Mouse (Mus musculus): ENCODE measurements around the gene Pth. TPM values are rescaled to one million over a fixed set of nuclear protein-coding genes. Genes with fewer than 3 reads are reported as not detected.
A peak's percentile ranks its signal among the peaks of the same experiment; 100 is the strongest.

The Pth gene
- polyA plus RNA-seq, 1 experiment from 2014 or later: not detected

DNA sequence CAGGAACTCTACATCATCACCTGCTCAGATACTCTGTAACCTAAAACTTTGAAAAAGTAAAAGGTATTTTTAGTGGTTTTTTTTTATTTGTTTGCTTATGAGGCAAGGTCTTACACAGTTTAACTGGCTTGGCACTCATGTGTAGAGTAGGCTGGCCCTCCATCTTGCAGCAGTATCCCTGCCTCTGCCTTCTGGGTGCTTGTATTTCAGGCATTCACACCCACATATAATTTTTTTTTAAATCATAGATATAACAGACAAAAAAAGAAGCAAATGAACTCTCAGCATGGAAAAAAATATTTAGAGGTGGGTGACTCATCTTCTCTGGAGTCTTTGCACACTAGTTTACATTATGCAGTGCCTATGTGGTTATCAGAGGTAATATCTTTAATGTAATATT is 9.7 kb upstream of the Pth start:
- no peaks in the 10 kb centered on the region for H3K27me3 ChIP-seq (ENCODE audit: control insufficient read depth, insufficient read depth, low read length)
- no peak overlapping the region for H3K4me3 ChIP-seq (replicated peaks; ENCODE audit: low read length)
- H3K4me2 ChIP-seq (replicated peaks): no peak overlapping the region
- ATAC-seq (ENCODE audit: low FRiP score) (no peak), DNase-seq (ENCODE audit: low spot score) (no peak)
- no peaks in the 10 kb centered on the region for H3K4me1 ChIP-seq (replicated peaks; ENCODE audit: control insufficient read depth, insufficient read depth, low read length)
- no peaks in the 10 kb centered on the region for H3K9me3 ChIP-seq (ENCODE audit: control insufficient read depth, low read length)
- no peak overlapping the region for H3K9ac ChIP-seq
- H3K27ac ChIP-seq: no peak overlapping the region
- H3K36me3 ChIP-seq (replicated peaks; ENCODE audit: control insufficient read depth, insufficient read depth): no peaks in the 10 kb centered on the region

DNA sequence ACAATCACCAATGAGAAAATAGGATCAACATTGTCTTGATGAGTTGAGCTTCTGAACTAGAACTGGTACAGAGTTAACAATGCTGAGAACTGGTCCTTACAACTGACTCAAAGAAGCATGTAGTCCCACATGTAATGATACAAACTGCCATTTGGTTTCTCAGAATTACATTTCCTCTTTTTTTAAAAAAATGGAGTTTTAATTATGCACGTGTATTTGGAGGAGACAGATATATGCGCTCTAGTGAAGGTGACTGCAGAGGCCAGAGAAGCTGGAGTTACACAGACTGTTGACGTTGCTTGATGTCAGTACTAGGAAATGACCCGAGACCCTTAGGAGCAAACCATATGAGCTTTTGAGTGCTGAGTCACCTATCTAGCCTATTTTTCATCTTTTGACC is 8.3 kb upstream of the Pth start:
- H3K27me3 ChIP-seq (ENCODE audit: control insufficient read depth, insufficient read depth, low read length): no peaks in the 10 kb centered on the region
- 90% methylated on average over 4 of the region's 4 CpGs for WGBS
- ATAC-seq (ENCODE audit: low FRiP score) (no peak), DNase-seq (ENCODE audit: low spot score) (no peak)
- no peaks in the 10 kb centered on the region for H3K4me1 ChIP-seq (replicated peaks; ENCODE audit: control insufficient read depth, insufficient read depth, low read length)
- no peaks in the 10 kb centered on the region for H3K36me3 ChIP-seq (replicated peaks; ENCODE audit: control insufficient read depth, insufficient read depth)
- no peaks in the 10 kb centered on the region for H3K9me3 ChIP-seq (ENCODE audit: control insufficient read depth, low read length)
- H3K9ac ChIP-seq: no peak overlapping the region
- no peak overlapping the region for H3K4me2 ChIP-seq (replicated peaks)
- H3K4me3 ChIP-seq (replicated peaks; ENCODE audit: low read length): no peak overlapping the region
- no peak overlapping the region for H3K27ac ChIP-seq

DNA sequence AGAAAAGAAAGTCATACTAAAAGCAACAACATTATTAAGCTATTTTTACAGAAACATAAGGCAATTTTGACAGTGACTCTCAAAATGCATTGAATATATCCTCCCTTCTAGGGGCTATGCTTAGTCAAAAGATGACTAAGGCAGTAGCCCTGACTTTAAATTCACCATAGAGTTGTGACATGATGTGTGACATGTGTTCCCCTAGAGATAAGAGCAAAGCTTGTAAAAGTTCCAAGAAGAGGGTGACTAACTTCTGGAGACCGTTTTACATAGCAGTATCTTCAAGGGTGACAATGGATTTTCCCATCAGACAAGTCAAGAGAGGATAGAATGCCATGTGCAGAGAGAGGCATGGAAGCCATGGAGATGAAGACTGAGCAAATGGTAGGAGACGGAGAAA is 3.2 kb upstream of the Pth start:
- ATAC-seq (ENCODE audit: low FRiP score): no peak
- Histone ChIP-seq H3K4me1 (replicated peaks; ENCODE audit: control insufficient read depth, insufficient read depth, low read length) (no peaks in the 10 kb centered on the region), H3K4me2 (replicated peaks) (no peak overlapping the region), H3K9ac (no peak overlapping the region), H3K9me3 (ENCODE audit: control insufficient read depth, low read length) (no peaks in the 10 kb centered on the region), H3K27ac (no peak overlapping the region), H3K4me3 (replicated peaks; ENCODE audit: low read length) (no peak overlapping the region), H3K36me3 (replicated peaks; ENCODE audit: control insufficient read depth, insufficient read depth) (no peaks in the 10 kb centered on the region), H3K27me3 (ENCODE audit: control insufficient read depth, insufficient read depth, low read length) (no peaks in the 10 kb centered on the region)
- DNase-seq (ENCODE audit: low spot score): no peak
- WGBS: 89% methylated on average over 2 of the region's 2 CpGs

DNA sequence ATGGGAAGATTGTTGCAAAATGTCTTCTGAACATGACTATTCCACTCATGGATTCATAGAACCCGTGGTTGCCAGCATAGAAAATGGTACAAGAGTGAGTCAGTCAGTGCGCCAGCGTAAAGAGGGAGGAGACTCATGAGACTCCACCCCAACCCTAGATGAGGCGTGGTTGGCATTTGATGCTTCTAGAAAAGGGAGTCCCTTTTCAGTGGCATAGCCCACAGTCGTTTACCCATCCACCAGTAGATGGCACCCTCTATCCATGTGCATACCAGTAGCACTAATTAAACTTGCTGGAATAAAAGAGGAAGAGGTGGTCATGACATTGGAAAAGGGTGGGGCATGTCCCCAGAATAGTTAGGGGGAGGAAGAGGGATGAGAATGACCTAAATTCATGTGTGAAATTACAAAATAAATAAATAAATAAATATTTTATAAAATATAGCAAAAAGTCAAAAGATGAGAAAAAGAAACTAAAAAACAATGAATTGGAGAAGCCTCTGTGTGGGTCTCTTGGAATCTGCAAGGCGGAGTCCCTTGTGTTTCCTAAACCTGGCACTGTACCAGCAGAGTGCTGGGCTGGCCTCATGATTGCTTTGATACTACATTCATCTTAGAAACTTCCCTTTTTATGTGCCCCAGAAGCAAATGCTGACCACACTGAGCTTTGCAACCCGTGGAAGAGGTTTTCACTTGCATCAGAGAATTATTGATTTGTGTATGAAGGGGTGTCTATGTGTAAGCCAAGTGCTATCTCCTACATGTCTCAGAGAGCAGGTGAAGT is 10.3 kb downstream of the Pth start:
- Histone ChIP-seq H3K4me3 (replicated peaks; ENCODE audit: low read length) (no peak overlapping the region), H3K4me1 (replicated peaks; ENCODE audit: control insufficient read depth, insufficient read depth, low read length) (no peaks in the 10 kb centered on the region), H3K9me3 (ENCODE audit: control insufficient read depth, low read length) (no peaks in the 10 kb centered on the region), H3K27ac (no peak overlapping the region), H3K9ac (no peak overlapping the region), H3K36me3 (replicated peaks; ENCODE audit: control insufficient read depth, insufficient read depth) (no peaks in the 10 kb centered on the region), H3K27me3 (ENCODE audit: control insufficient read depth, insufficient read depth, low read length) (no peaks in the 10 kb centered on the region), H3K4me2 (replicated peaks) (no peak overlapping the region)
- peak; percentile 78; the same call in 1 of the 2 replicates for ATAC-seq (ENCODE audit: low FRiP score)
- 35% methylated on average over 7 of the region's 7 CpGs for WGBS
- peak; percentile 83 for DNase-seq (ENCODE audit: low spot score)

DNA sequence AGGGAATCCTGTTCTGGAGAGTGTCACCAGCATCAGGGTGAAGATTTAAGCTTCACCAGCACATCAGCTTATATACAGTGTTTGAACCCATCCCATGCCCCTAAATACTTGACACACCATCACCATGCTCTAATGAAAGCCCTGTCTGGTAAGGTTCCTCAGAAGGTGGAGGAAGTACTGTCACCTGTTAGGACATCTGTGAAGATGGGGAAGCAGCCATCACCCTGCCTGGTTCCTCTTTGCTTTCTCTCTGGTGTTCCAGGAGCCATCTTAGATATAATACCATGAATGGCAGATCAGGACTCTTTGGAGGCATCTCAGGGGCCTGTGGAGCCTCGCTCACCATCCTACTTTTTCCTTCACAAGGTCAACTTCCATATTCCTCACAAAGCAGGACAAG is 15.7 kb downstream of the Pth start:
- Histone ChIP-seq H3K27ac (no peak overlapping the region), H3K4me2 (replicated peaks) (no peak overlapping the region), H3K36me3 (replicated peaks; ENCODE audit: control insufficient read depth, insufficient read depth) (no peaks in the 10 kb centered on the region), H3K9ac (no peak overlapping the region), H3K27me3 (ENCODE audit: control insufficient read depth, insufficient read depth, low read length) (no peaks in the 10 kb centered on the region), H3K9me3 (ENCODE audit: control insufficient read depth, low read length) (no peaks in the 10 kb centered on the region), H3K4me3 (replicated peaks; ENCODE audit: low read length) (no peak overlapping the region), H3K4me1 (replicated peaks; ENCODE audit: control insufficient read depth, insufficient read depth, low read length) (peaks cover 15% of the 10 kb centered on the region)
- WGBS: 75% methylated on average over 1 of the region's 1 CpGs
- ATAC-seq (ENCODE audit: low FRiP score): no peak
- DNase-seq (ENCODE audit: low spot score): no peak

DNA sequence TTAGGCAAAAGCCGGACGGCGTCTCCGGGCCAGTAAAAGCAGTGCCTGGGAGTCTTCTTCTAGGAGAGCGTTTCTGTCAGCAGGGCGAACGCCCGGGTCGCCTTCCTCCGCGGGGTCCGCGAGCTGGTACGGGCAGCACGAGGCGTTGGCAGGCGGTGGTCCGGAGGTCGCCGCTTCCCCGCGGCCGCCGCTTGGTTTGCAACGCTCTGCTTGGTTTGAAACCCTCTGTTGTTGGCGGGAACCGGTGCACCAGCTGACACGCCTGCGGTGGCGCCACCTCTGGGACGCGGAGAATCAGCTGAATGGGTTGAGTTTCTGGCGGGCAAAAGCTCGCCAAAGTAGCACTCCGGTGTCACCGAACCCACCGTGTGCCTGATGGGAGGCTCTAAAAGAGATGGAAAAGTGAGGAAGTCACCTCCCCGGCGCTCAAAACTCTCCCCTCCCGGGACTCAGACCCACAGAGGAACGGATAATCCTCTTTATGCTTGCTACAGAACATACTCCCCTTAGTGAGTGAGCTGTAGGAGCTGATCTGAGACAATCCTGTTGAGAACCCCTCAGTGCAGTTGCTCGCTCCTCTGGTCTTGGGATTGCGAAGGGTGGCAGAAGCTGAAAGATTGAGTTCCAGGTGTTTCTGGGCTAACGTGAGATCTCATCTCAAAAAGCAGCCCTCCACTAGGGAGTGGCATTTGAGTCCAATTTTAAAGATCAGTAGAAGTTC is 18.6 kb downstream of the Pth start:
- ATAC-seq (ENCODE audit: low FRiP score): peak; percentile 67; the same call in 1 of the 2 replicates
- H3K36me3 ChIP-seq (replicated peaks; ENCODE audit: control insufficient read depth, insufficient read depth): no peaks in the 10 kb centered on the region
- H3K4me1 ChIP-seq (replicated peaks; ENCODE audit: control insufficient read depth, insufficient read depth, low read length): peaks cover 19% of the 10 kb centered on the region
- peak; percentile 67 for DNase-seq (ENCODE audit: low spot score)
- peak overlapping the region; percentile 72 for H3K9ac ChIP-seq
- under 1% methylated on average over 44 of the region's 44 CpGs for WGBS
- peak overlapping the region; percentile 90 for H3K27ac ChIP-seq
- no peaks in the 10 kb centered on the region for H3K9me3 ChIP-seq (ENCODE audit: control insufficient read depth, low read length)
- no peaks in the 10 kb centered on the region for H3K27me3 ChIP-seq (ENCODE audit: control insufficient read depth, insufficient read depth, low read length)
- peak overlapping the region; percentile 90 for H3K4me3 ChIP-seq (replicated peaks; ENCODE audit: low read length)
- H3K4me2 ChIP-seq (replicated peaks): peak overlapping the region; percentile 85

DNA sequence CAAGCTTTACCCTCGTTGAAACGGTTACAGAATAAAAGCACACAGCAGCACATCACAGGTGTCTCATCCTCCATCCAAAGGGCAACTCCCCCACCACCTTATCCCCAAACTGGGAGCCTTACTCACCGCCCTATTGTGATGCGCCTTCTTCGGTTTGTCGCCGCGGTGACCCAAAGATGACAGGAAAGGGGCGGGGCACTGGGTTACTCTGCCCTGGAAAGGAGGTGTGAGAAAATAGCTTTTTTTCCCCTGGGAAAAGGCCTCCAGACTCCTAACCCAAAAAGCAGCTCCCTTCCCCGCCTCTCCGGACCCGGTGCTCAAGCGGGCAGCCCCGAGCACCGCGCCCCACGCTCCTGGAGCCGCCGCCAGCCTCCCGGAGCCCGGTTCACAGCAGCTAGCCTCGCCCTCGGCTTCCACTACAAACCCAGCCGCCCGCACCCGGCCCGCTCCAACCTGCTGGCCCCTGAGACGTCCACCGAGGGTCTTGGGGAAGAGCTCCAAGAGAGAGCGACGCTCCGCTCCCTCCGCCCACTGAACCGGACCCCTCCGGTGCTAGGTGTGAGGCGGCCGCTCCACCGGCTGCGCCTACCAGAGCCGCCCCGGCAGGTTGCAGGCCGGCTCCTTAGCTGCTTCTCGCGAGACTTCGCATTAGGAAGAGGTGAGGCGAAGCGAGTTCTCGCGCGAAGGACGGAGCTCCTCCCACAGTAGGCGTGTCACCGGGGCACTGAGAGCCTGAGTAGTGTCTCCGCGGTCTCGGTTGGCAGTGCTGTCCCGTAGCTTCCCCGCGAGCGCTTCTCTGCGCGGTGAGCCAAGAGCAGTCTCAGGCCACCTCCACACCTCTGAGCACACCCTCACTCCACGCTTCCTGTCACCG is 19.4 kb downstream of the Pth start, which contains the start of gene Btbd10:
Gene Btbd10, minus strand, starts transcription at position 647 of the 874 bp plus-strand sequence.
- WGBS: under 1% methylated on average over 62 of the region's 64 CpGs
- DNase-seq (ENCODE audit: low spot score) (peak; percentile 99), ATAC-seq (ENCODE audit: low FRiP score) (peak; percentile 99)
- peak within 1 kb of the TSS; percentile 90 for H3K27ac ChIP-seq
- peak within 1 kb of the TSS; percentile 90 for H3K4me3 ChIP-seq (replicated peaks; ENCODE audit: low read length)
- H3K9me3 ChIP-seq (ENCODE audit: control insufficient read depth, low read length): no peaks in the 10 kb centered on the region
- peak within 1 kb of the TSS; percentile 85 for H3K4me2 ChIP-seq (replicated peaks)
- no peaks in the 10 kb centered on the region for H3K27me3 ChIP-seq (ENCODE audit: control insufficient read depth, insufficient read depth, low read length)
- no peaks in the 10 kb centered on the region for H3K36me3 ChIP-seq (replicated peaks; ENCODE audit: control insufficient read depth, insufficient read depth)
- peaks cover 19% of the 10 kb centered on the region for H3K4me1 ChIP-seq (replicated peaks; ENCODE audit: control insufficient read depth, insufficient read depth, low read length)
- peak within 1 kb of the TSS; percentile 91 for H3K9ac ChIP-seq

DNA sequence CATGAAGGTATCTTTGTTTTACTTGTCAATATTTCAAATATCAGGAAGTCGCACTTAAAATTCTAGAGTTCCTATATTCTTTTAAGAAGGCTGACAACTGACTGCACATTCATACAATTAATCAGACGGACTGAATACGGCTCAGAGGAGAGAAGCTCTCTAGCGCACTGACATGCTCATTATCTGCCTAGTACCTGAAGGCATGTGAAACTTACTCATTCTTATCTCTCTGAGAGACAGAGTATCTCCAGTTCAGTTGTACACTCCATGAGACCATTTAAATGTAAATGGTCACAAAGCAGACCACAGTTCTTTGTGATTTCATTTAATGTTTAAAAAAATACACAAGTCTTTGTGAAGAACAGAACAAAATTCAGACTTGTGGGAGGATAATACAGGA is 20.9 kb downstream of the Pth start:
- Histone ChIP-seq H3K9me3 (ENCODE audit: control insufficient read depth, low read length) (no peaks in the 10 kb centered on the region), H3K27me3 (ENCODE audit: control insufficient read depth, insufficient read depth, low read length) (no peaks in the 10 kb centered on the region), H3K9ac (no peak overlapping the region), H3K4me3 (replicated peaks; ENCODE audit: low read length) (no peak overlapping the region), H3K4me1 (replicated peaks; ENCODE audit: control insufficient read depth, insufficient read depth, low read length) (peaks cover 19% of the 10 kb centered on the region), H3K36me3 (replicated peaks; ENCODE audit: control insufficient read depth, insufficient read depth) (no peaks in the 10 kb centered on the region), H3K4me2 (replicated peaks) (peak overlapping the region; percentile 67; the same call in 1 of the 2 replicates), H3K27ac (no peak overlapping the region)
- WGBS: 58% methylated on average over 4 of the region's 4 CpGs
- DNase-seq (ENCODE audit: low spot score): no peak
- no peak for ATAC-seq (ENCODE audit: low FRiP score)

DNA sequence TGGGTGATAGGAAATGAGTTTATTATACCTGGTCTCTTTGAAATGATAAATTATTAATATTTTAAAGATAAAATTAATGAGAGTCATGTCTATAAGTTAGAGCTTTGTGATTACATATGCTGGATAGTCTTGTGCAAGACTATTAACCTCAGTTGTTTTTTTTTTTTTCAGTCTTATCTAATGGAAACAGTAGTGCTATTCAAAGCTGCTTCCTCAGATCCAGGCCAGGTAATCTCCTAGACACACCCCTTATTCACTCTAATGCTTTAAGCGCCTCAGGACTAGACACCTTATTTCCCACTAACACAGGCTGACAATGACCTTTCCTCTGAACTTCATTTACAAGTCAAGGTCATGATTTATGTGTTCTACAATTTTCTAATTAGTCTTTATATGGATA is 39.3 kb downstream of the Pth start:
- ATAC-seq (ENCODE audit: low FRiP score) (no peak), DNase-seq (ENCODE audit: low spot score) (no peak)
- no peak overlapping the region for H3K4me2 ChIP-seq (replicated peaks)
- H3K4me3 ChIP-seq (replicated peaks; ENCODE audit: low read length): no peak overlapping the region
- no peaks in the 10 kb centered on the region for H3K36me3 ChIP-seq (replicated peaks; ENCODE audit: control insufficient read depth, insufficient read depth)
- WGBS: 90% methylated on average over 1 of the region's 1 CpGs
- H3K9me3 ChIP-seq (ENCODE audit: control insufficient read depth, low read length): no peaks in the 10 kb centered on the region
- no peak overlapping the region for H3K27ac ChIP-seq
- no peak overlapping the region for H3K9ac ChIP-seq
- H3K27me3 ChIP-seq (ENCODE audit: control insufficient read depth, insufficient read depth, low read length): no peaks in the 10 kb centered on the region
- 0 out of 2 replicates have a peak, but pooled peaks cover 4% of the 10 kb centered on the region for H3K4me1 ChIP-seq (replicated peaks; ENCODE audit: control insufficient read depth, insufficient read depth, low read length)

Measured in hindbrain, embryonic 14.5 days (tissue).